Mouse (Mus musculus) layer of hippocampus, adult 9-10 months (tissue): Measurements from ENCODE around the gene Slc13a2.

Source experiments
- DNase-seq: peaks from one replicate; pipeline ENCODE4 v3.0.0; 2022; ENCODE audit warnings: low spot score

Slc13a2 gene

DNA sequence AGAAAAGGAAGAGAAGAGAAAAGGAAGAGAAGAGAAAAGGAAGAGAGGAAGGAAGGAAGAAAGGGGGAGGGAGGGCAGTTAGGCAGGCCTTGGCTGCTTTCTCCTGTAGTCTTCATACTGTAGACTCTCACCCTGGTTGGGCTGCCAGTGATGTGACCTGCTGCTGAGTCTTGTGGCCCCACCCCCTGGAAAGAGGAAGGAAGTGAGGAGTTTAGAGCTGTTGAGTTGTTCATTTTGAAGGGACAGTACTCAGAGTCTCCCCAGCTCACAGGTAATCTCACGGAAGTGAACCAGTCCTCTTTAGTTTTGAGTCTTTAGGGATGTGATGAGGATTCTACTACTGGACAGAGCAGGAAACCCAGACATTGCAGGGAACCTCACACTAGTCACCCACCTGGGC, 68.9 kb downstream of the Slc13a2 start:
- no peak for DNase-seq

DNA sequence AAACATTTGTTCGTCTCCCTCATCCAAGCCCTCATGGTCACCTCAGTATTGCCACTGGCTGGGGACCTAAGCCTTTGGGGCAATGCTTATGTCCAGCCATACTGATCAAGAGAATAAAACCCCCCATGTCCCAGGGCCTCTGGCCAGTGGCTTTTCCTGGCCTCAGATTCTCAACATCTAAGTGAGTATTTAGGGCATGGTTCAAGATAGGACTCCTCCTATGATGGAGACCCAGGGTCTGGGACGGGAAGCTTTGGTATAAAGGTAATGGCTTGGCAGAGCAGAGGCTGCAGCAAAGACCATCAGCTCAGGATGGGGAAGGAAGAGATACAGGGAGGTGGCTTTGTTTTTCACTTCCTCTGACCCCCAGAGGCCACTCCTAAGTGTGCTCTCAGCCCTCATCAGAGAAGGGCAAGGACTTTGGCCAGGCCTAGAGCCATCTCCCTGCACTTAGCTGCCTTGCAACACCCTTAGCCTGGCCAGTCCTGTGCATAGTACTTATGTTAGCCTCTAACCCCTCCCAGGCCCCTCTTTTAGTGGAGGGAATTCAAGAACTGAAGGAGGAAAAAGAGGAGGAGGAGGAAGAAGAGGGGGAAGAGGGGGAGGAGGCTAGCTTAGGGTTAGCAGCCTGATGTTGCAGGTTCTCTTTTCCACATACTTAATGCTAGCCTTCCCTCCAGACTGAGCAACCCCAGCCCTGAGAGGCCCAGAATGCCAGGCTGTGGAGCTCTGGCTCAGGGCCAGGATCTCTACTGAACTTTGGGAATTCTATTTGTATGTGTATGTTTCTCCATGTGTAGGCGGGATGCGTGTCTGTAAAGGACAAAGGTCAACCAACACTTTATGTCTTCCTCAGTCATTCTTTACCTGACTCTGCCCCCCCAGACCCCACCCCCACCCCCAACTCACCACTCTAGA, 72.3 kb downstream of the Slc13a2 start:
- no peak for DNase-seq

DNA sequence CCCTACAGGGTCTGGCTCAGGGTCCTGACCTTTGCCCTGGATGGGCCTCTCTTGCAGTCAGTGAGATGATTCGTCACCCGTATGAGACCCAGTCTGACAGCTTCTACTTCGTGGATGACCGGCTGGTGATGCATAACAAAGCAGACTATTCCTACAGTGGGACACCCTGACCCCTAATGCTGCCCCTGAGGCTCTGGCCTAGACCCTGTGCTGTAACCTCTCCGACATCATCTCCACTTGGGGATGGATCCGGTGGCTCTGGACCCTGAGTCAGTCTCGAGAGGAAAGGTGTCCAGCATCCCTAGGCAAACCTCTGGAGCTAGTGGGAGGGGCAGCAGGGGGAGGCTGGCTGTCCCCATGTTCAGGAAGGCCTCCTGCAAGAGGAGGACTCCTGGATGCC, 73.5 kb downstream of the Slc13a2 start:
- no peak for DNase-seq

DNA sequence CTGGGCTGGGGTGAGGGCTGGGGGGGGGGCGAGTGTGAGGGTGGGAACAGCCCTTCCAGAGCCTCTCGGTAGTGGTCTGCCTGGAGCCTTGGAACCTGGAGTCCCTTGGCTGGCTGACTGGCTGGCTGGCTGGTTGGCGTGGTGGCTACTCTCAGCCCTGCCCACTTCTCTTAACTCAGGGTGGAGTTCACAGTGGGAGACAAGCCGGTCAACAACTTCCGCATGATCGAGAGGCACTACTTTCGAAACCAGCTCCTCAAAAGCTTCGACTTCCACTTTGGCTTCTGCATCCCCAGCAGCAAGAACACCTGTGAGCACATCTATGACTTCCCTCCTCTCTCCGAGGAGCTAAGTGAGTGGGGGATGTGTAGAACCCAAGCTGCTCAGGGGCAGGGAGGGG, 74.1 kb downstream of the Slc13a2 start:
- no peak for DNase-seq
